Mouse (Mus musculus) hematopoietic stem cell, adult 5-6 weeks (primary cell): ENCODE results near the gene Specc1. TPM values are rescaled to one million over a fixed set of nuclear protein-coding genes. Genes with fewer than 3 reads are reported as not detected.

Experiments
- ATAC-seq, 2 experiments: fragments of 125-278 bp in 1 of 2; replicated peaks in 1 of 2; 2 replicates each; pipeline ENCODE4 v1.8.0; 2016 to 2017; ENCODE audit warnings: inconsistent platforms in 2 of 2, mild to moderate bottlenecking in 2 of 2, moderate number of reproducible peaks in 2 of 2, low read depth in 1 of 2, moderate TSS enrichment in 1 of 2; ENCODE audit not compliant: low FRiP score in 2 of 2, poor library complexity in 2 of 2, severe bottlenecking in 2 of 2, insufficient read depth in 1 of 2, low TSS enrichment in 1 of 2
- total RNA-seq: library from RNA; stranded (forward); fragments of 172-1452, 232-1000 nt; gene quantifications from 2 replicates; pipeline ENCODE4 v1.2.3, GENCODE M21; 2017

Gene Specc1
- total RNA-seq, 1 experiment from 2014 or later = 25.6 TPM

GRCm38 (mm10) chr11:62164357-62164756 lies 207.8 kb downstream of the Specc1 start:
- ATAC-seq = no peak

GRCm38 (mm10) chr11:62166503-62166902 lies 209.9 kb downstream of the Specc1 start:
- no peak for ATAC-seq

- no peak for ATAC-seq
These were observed 211.6 kb downstream of the Specc1 start for GRCm38 (mm10) chr11:62168146-62168545.

GRCm38 (mm10) chr11:62177395-62178113 lies 221.0 kb downstream of the Specc1 start:
- no peak for ATAC-seq

- no peak for ATAC-seq
These were observed 224.2 kb downstream of the Specc1 start for GRCm38 (mm10) chr11:62180791-62181190.

- peak in 1 of 2 experiments; percentile 17; a peak in 1 of 4 replicates for ATAC-seq
These were observed 228.3 kb downstream of the Specc1 start for GRCm38 (mm10) chr11:62184900-62185299.

GRCm38 (mm10) chr11:62187074-62187473 lies 230.5 kb downstream of the Specc1 start:
- ATAC-seq = peak; percentile 36 to 56; a peak in 2 of 4 replicates

- ATAC-seq = no peak
These were observed 235.5 kb downstream of the Specc1 start for GRCm38 (mm10) chr11:62192050-62192449.

GRCm38 (mm10) chr11:62193116-62193515 lies 236.6 kb downstream of the Specc1 start:
- ATAC-seq = no peak

- no peak for ATAC-seq
These were observed 237.7 kb downstream of the Specc1 start for GRCm38 (mm10) chr11:62194217-62194616.

- ATAC-seq = no peak
These were observed 244.4 kb downstream of the Specc1 start for GRCm38 (mm10) chr11:62200901-62201512.

- no peak for ATAC-seq
These were observed 246.1 kb downstream of the Specc1 start for GRCm38 (mm10) chr11:62202645-62203044.

- ATAC-seq = no peak
These were observed 252.5 kb downstream of the Specc1 start for GRCm38 (mm10) chr11:62209111-62209510.

- no peak for ATAC-seq
These were observed 253.3 kb downstream of the Specc1 start for GRCm38 (mm10) chr11:62209891-62210290.

GRCm38 (mm10) chr11:62213384-62213989 lies 256.9 kb downstream of the Specc1 start:
- ATAC-seq = no peak

- no peak for ATAC-seq
These were observed 258.5 kb downstream of the Specc1 start for GRCm38 (mm10) chr11:62215107-62215506.

GRCm38 (mm10) chr11:62217751-62218150 lies 261.2 kb downstream of the Specc1 start:
- no peak for ATAC-seq

- no peak for ATAC-seq
These were observed 264.4 kb downstream of the Specc1 start for GRCm38 (mm10) chr11:62220756-62221510.
